Mouse (Mus musculus) liver, embryonic 14.5 days (tissue): ENCODE data around the gene Dpp4. TPM values are rescaled to one million over a fixed set of nuclear protein-coding genes. Genes with fewer than 3 reads are reported as not detected.
A peak's percentile ranks its signal among the peaks of the same experiment; 100 is the strongest.

Experiments used
- ATAC-seq: fragments of 200-750 bp; cut with Nextera tagmentation; 2 replicates; pipeline ENCODE4 v1.8.0; 2017; ENCODE audit warnings: moderate number of reproducible peaks, mild to moderate bottlenecking, moderate library complexity; ENCODE audit not compliant: insufficient read depth
- DNase-seq, 3 experiments: peaks; one replicate each; pipeline ENCODE4 v3.0.0-alpha.2; 2012 to 2013; ENCODE audit warnings: low read depth in 3 of 3, low spot score in 3 of 3
- H3K27ac ChIP-seq: fragments of 300-500 bp; sonication (generic); 2 replicates; pipeline ENCODE4 v1.5.1; 2014; ENCODE audit warnings: moderate library complexity, mild to moderate bottlenecking, control low read depth, inconsistent platforms
- H3K27me3 ChIP-seq: fragments of 300-500 bp; sonication (generic); 2 replicates; pipeline ENCODE4 v1.6.1; 2014; ENCODE audit warnings: mild to moderate bottlenecking, low read length, moderate library complexity; ENCODE audit not compliant: control insufficient read depth, insufficient read depth
- H3K36me3 ChIP-seq: fragments of 300-500 bp; sonication (generic); replicated peaks from 2 replicates; pipeline ENCODE4 v1.6.1; 2014; ENCODE audit warnings: low read depth; ENCODE audit not compliant: control insufficient read depth, insufficient read depth
- H3K4me1 ChIP-seq, 2 experiments: fragments of 200-500 bp in 1 of 2; fragments of 300-500 bp in 1 of 2; sonication (generic) in 1 of 2; replicated peaks; 2 replicates each; pipeline ENCODE4 v1.6.1; 2012 to 2014; ENCODE audit warnings: antibody characterized with exemption in 1 of 2, inconsistent platforms in 1 of 2, low read length in 1 of 2; ENCODE audit not compliant: control insufficient read depth in 2 of 2, insufficient read depth in 2 of 2
- H3K4me2 ChIP-seq: fragments of 300-500 bp; sonication (generic); 2 replicates; pipeline ENCODE4 v1.6.1; 2014; ENCODE audit warnings: low read depth, mild to moderate bottlenecking, control low read depth, moderate library complexity
- H3K4me3 ChIP-seq, 2 experiments: fragments of 200-500 bp in 1 of 2; fragments of 300-500 bp in 1 of 2; sonication (generic) in 1 of 2; 2 replicates each; pipeline ENCODE4 v1.5.1; 2012 to 2014; ENCODE audit warnings: low read depth in 2 of 2, low read length in 2 of 2, mild to moderate bottlenecking in 2 of 2, control low read depth in 1 of 2, inconsistent platforms in 1 of 2, moderate library complexity in 1 of 2; ENCODE audit not compliant: insufficient read depth in 1 of 2
- H3K9ac ChIP-seq: fragments of 300-500 bp; sonication (generic); replicated peaks from 2 replicates; pipeline ENCODE4 v1.6.1; 2014; ENCODE audit warnings: mild to moderate bottlenecking, control low read depth, moderate library complexity
- H3K9me3 ChIP-seq: fragments of 300-500 bp; sonication (generic); 2 replicates; pipeline ENCODE4 v1.6.1; 2016; ENCODE audit warnings: low read length, mixed read lengths; ENCODE audit not compliant: control insufficient read depth
- CTCF ChIP-seq: IDR thresholded peaks from 2 replicates; pipeline ENCODE4 v1.5.1; 2016; ENCODE audit warnings: antibody characterized with exemption, low read depth, control low read depth
- EP300 ChIP-seq: IDR thresholded peaks from 2 replicates; pipeline ENCODE4 v1.6.1; 2016; ENCODE audit warnings: antibody characterized with exemption, low read depth
- WGBS: fragments of 180-500 bp; shearing (Covaris S2); extraction: QIAGEN DNeasy Blood & Tissue Kit; methylation state at CpG from one replicate; pipeline ENCODE4 v1.1.7; 2014; ENCODE audit not compliant: insufficient replicate concordance; 5-methylcytosine and 5-hydroxymethylcytosine counted together
- polyA plus RNA-seq, 2 experiments: library from polyadenylated mRNA; depleted of rRNA in 1 of 2; stranded (reverse) in 1 of 2; unstranded in 1 of 2; fragments of >200 nt; fragmentation: Nextera tagmentation in 1 of 2; extraction: Ambion mirVana in 1 of 2; gene quantifications; 2 replicates each; pipeline versions ENCODE4 v1.2.1 to v1.2.3; 2012 to 2014

Dpp4 gene
- polyA plus RNA-seq, 2 experiments: 2.3 to 4.4 TPM

DNA sequence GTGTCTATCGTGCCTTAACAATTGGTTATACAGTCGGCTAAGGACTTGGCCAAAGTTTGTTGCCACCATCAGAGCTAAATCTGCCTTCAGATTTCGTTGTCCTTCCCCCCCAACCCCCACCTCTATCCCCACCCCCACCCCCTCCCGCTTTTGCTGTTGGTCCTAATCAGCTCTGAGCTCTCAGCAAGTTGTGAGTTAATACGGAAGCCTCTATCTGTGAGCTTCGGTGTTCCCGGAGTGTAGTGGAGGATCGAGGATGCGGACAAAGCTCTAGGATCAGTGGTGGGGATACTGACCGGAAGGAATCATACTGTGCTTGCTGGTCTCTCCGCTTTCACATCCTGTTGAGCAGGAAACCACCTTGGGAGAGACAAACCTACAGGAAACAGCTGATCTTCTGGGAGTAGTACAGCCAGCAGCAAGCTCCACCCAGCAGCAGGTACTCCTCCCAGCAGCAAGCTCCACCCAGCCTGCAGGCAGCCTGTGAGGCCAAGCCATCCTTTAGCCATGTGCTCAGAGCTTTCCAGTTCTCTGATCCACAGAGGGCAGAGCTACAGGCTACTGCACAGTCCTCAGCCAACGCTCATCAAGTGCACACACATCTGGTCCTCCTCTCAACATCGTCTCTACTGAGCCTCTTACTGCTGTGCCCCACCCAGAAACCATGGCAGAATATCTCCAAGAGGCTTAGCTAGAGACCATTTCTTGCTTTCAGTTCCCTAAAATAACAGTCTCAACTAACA lies 28.9 kb upstream of the Dpp4 start:
- Histone ChIP-seq H3K9me3 (no peaks in the 10 kb centered on the region), H3K4me1 (peaks cover 3 to 6% of the 10 kb centered on the region in 2 experiments; a peak in 3 of 4 replicates), H3K27me3 (no peaks in the 10 kb centered on the region), H3K36me3 (no peaks in the 10 kb centered on the region), H3K9ac (peak overlapping the region; percentile 51), H3K4me3 (peak overlapping the region; percentile 49 to 83), H3K27ac (no peak overlapping the region), H3K4me2 (peak overlapping the region; percentile 57)
- peak in 2 of 3 experiments; percentile 30 to 49 for DNase-seq
- TF ChIP-seq CTCF (no peak), EP300 (no peak)
- 11% methylated on average over 13 of the region's 13 CpGs for WGBS
- peak; percentile 93 for ATAC-seq

GRCm38 (mm10) chr2:62440083-62440482 lies 28.1 kb upstream of the Dpp4 start:
- Histone ChIP-seq H3K9me3 (no peaks in the 10 kb centered on the region), H3K36me3 (no peaks in the 10 kb centered on the region), H3K4me3 (no peak overlapping the region), H3K9ac (no peak overlapping the region), H3K4me2 (no peak overlapping the region), H3K4me1 (peaks cover 3 to 6% of the 10 kb centered on the region in 2 experiments; a peak in 3 of 4 replicates), H3K27ac (no peak overlapping the region), H3K27me3 (no peaks in the 10 kb centered on the region)
- 59% methylated on average over 4 of the region's 4 CpGs for WGBS
- DNase-seq (no peak), ATAC-seq (no peak)
- TF ChIP-seq CTCF (no peak), EP300 (no peak)

DNA sequence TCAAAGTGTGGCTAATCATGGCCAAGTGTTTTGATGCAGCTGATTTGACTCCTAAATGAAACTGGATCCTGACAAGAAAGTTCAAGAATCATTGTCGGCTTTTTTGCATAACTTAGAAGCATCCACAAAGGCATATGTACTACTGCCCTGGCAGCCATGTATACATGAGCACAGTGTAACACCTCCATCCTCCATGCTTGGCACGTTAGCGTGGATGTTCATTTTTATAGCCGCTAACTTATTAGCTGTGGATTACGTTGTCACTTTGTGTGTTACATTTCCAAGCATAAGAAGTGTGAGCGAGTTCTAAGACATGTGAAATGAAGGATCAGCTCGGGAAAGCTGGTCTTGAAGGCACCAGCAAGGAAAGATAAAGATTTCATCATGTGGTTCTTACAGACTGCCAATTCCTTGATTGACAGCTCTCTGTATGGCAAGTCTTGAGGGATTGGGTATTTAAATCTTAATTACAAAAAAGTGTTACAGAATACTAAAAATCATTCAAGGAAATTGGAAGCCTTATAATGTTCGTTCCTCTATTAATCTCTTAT lies 19.3 kb upstream of the Dpp4 start:
- DNase-seq (no peak), ATAC-seq (no peak)
- 58% methylated on average over 8 of the region's 8 CpGs for whole genome bisulfite sequencing

DNA sequence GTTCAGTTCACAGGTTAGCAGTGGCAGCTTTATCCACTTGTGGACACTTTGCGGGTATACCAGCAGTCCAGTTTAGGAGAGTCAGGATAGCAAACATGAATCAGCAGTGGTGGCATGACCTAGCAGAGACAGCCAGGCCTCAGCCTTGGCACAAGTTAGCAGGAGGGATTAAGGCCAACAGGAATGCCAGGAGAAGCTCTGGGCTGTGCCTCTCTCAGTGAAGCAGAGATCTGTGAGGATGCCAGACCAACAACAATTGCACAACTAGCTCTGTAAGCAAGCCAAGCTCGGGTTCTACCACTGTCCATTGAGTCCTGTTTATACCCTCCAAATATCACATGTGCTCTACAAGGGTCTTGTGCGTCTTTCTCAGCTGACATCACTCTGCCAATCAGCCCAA lies 13.9 kb upstream of the Dpp4 start:
- no peak for TF ChIP-seq CTCF
- no peak for TF ChIP-seq EP300
- H3K4me3 ChIP-seq: no peak overlapping the region
- no peak overlapping the region for H3K27ac ChIP-seq
- no peaks in the 10 kb centered on the region for H3K36me3 ChIP-seq
- no peak overlapping the region for H3K9ac ChIP-seq
- WGBS: 62% methylated on average over 3 of the region's 3 CpGs
- H3K9me3 ChIP-seq: no peaks in the 10 kb centered on the region
- ATAC-seq (no peak), DNase-seq (no peak)
- H3K4me2 ChIP-seq: no peak overlapping the region
- no peaks in the 10 kb centered on the region for H3K27me3 ChIP-seq
- no peaks in the 10 kb centered on the region for H3K4me1 ChIP-seq

More for the DNA sequence above, 19.3 kb upstream of the Dpp4 start:
- H3K27me3 ChIP-seq: no peaks in the 10 kb centered on the region
- H3K9me3 ChIP-seq: no peaks in the 10 kb centered on the region
- no peak overlapping the region for H3K4me2 ChIP-seq
- H3K4me1 ChIP-seq: no peaks in the 10 kb centered on the region
- H3K27ac ChIP-seq: no peak overlapping the region
- no peak overlapping the region for H3K4me3 ChIP-seq
- H3K9ac ChIP-seq: no peak overlapping the region
- H3K36me3 ChIP-seq: no peaks in the 10 kb centered on the region
- TF ChIP-seq EP300 (no peak), CTCF (no peak)

DNA sequence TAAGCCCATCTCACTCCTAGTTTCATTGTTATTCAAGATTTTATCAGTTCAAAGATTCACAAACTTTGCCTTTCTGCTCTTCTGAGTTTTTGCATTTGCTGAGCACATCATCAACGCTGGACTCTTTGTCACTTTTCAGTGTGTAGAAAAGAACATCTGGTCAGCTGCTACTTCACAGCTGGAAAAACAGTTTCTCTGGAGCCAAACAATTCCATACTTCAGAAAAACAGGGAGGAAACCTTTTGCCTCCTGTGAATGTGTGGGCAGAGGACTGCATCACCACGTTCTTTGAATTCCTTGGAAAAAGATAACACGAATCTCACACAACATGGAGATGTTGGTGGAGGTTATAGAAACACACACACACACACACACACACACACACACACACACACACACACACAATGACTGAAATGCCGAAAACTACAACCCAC lies 11.3 kb upstream of the Dpp4 start:
- WGBS: 44% methylated on average over 4 of the region's 4 CpGs
- Histone ChIP-seq H3K9ac (no peak overlapping the region), H3K4me1 (no peaks in the 10 kb centered on the region), H3K27me3 (no peaks in the 10 kb centered on the region), H3K4me2 (no peak overlapping the region), H3K9me3 (no peaks in the 10 kb centered on the region), H3K4me3 (no peak overlapping the region), H3K27ac (no peak overlapping the region), H3K36me3 (no peaks in the 10 kb centered on the region)
- ATAC-seq (no peak), DNase-seq (no peak)
- TF ChIP-seq CTCF (no peak), EP300 (no peak)
